Mouse (Mus musculus) liver, embryonic 14.5 days (tissue): ENCODE results near the gene N4bp1.

ENCODE experiments used
- CTCF ChIP-seq: IDR thresholded peaks from 2 replicates; pipeline ENCODE4 v1.5.1; 2016; ENCODE audit warnings: antibody characterized with exemption, low read depth, control low read depth
- EP300 ChIP-seq: IDR thresholded peaks from 2 replicates; pipeline ENCODE4 v1.6.1; 2016; ENCODE audit warnings: antibody characterized with exemption, low read depth

DNA sequence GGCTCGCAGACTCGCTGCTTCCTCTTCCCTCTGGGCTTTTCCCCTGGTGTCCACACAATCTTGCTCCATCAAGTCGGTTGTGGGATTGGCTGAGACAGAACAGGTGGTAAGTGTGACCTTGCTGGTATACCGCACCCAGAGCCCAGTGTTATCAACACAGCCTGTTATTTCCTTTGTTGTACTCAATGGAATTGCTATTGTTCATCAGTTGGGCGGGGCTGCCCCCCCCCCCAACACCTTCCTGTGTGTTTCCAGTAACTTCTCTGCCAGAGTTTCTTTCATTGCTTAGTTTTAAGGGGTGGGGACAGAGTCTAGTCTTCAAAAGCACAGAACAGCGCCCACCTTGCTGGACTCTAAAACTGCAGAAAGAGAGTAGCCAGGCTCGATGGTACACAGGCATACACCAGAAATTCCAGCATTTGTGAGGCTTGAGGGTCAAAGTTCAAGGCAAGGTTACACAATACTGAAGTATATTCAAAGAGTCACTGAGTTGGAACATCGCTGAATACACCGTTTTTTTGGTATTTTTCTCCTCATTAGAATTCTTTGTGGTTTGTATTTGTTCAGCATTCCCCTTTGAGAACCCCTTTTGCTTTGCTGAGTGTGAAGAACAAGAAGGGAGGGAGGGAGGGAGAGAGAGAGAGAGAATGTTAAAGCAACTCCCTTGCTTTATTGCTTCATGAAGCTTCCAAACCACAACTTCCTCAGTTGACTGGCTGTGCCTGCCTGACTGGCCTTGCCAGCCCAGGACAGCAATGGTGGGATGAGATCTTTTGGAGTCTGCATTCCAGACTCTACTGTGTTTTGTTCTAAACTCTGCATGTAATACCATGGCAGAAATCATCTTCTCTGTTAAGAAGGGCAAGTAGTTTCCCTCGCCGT, 3.2 kb upstream of the N4bp1 start:
- no peak for TF ChIP-seq EP300
- TF ChIP-seq CTCF, result 0 out of 2 replicates have a peak, but pooled peaks have one; percentile 2
